Mouse (Mus musculus): ENCODE results near the gene Txnrd1.

Txnrd1 gene

DNA sequence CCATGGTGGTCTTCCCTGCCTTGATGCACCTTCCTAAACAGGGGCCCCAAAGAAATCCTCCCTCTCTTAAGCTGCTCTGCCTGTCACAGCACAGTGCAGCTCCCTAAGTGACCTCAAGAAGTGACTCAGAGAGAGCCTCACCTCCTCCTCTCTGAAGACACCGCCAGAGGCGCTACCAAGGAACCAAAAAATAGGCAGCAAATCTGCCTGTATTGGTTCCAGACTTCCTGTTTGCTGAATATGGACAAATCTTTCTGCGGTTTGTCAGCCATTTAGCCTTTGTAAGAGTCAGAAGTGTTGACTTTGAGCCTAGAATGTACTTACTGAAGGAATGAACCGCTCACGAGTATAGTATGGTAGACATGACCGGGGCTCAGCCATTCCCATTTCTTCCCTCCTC lies 80.0 kb downstream of the Txnrd1 start:
- no peak for DNase-seq (ENCODE audit: extremely low spot score)

DNA sequence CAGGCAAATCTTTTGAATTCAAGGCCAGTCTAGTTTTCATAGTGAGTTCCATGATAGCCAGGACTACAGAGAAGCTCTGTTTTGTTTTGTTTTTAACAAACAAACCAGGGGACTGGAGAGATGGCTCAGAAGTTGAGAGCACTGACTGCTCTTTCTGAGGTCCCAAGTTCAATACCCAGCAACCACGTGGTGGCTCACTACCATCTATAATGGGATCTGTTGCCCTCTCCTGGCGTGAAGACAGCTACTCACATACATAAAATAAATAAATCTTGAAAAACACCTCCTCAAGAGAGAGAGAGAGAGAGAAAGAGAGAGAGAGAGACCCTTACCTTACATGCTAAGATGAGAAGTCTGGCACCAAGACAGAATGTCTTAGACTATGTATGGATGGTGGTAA lies 84.9 kb downstream of the Txnrd1 start:
- no peak for DNase-seq (ENCODE audit: extremely low spot score)

DNA sequence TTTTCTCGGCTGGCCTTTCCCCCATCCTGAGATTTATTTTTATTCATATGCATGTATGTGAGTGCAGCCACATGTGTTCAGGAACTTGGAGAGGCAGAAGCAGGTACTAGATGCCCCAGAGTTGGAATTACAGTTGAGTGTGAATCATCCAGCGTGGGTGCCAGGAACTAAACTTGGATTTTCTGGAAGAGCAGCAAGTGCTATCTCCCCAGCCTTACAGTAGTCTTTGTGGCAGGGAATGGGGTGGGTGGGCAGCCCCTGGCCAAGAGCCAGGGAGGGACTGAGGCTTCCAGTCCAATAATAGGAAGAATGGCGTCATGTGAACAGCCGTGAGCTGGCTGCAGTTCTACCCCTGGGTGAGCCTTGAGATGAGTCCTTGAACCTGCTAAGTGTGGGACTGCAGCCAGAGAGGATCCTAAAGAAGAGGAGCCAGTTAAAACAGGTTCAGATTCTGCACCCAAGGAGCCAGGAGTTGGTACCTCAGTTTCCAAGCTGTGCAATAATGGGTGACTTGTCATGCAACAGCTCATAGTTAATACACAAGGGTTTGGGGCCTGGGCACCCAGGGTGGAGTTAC lies 85.7 kb downstream of the Txnrd1 start:
- no peak for DNase-seq (ENCODE audit: extremely low spot score)

DNA sequence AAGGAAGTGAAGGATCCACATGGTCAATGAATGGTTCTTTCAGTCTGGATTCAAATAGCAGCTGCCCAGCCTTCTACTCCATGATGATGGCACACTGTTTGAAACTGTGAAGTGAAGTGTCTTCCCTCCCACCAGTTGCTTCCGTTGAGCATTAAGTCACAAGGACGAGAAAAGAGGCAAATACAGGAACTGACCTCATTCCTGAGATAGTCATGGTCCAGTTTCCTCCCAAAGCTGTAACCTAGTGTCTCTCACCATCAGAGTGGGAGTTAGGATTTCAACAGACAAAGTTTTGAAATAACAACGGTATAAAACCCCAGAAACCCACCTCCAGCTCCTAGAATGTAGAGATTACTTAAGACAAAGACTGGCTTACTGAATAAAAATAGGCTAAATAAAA lies 89.8 kb downstream of the Txnrd1 start:
- no peak for DNase-seq (ENCODE audit: extremely low spot score)

DNA sequence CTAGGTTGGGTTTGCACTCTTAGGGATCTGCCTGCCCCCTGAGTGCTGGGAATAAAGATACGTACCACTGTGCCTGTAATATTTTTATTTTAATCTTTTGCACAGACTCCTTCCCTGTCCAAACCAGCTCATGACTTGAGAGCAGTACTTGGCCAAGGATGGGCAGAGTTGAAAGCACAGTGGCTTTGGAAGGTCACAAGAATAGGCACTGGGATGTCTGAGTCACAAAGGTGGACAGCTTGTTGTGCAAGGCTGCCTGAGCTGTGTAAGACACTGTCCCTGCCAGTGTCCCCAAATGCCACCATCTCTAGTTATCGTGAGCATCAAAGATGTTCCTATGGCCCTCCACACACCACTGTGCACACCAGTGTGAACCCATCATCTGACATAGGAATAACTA lies 91.0 kb downstream of the Txnrd1 start:
- DNase-seq (ENCODE audit: extremely low spot score) = no peak

DNA sequence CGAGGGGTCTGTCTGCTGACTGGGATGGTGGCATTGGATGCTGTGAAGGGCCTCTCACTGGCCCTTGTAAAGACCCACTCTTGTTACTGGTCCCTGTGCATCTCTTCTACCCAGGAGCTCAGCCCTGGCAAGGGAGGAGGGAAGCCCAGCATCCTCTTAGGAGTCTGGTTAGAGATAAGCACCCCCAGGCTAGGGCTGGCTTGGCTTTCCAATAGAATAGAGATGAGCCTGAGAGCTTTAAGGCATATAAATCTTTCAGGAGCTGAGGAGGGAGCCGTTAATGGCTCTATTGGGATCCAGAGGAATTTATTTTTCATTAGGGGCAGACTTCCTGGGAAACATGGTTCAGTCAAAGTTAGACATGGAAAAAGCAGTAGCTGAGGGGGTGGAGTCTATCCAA lies 91.9 kb downstream of the Txnrd1 start:
- no peak for DNase-seq (ENCODE audit: extremely low spot score)

DNA sequence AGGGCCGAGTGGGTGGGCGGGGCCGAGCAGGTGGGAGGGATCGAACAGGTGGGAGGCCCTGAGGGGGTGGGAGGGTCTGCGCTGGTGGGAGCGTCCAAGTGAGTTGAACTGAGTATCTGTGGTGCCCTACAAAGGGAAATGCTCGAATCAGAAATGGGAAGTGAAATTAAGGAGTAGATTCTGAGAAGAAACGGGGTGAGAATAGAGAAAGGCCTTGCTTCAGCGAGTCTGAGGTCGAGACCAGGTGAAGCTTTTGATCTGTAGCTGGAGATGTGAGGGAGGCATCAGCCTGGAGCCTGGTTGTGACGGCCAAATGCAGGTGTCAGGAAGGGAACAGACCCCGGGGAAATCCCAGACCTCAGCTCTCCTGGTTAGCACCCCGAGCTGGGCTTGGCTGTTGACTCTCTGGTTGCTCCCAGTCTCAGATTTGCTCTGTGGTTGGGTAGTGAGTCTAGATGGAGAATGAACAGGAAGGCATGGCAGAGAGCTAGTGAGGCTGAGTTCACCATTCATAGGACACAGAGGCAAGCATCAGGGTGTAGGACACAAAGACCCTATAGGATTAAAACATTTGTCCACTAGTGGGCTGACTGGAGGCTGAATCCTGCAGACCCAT lies 101.4 kb downstream of the Txnrd1 start:
- DNase-seq (ENCODE audit: extremely low spot score) = no peak

DNA sequence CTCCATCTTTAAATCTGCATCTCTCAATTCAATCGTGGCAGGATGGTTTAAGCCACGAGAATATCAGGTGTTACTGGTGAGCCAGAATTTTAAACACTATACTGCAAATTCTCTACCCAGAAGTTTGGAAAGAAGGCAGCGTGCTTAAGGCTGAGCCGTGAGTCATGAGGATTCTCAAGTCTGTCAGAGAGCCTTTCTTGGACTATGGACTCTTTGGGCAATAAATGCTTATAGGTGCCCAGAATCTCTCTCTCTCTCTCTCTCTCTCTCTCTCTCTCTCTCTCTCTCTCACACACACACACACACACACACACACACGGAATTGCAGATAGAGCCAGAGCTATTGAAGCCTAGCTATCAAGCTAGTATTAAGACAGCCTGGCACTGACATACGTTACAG lies 102.0 kb downstream of the Txnrd1 start:
- no peak for DNase-seq (ENCODE audit: extremely low spot score)

All from embryo, embryonic 9.5 days (tissue).